Mouse (Mus musculus): ENCODE results near the gene Hist1h3c.

GRCm38 (mm10) chr13:23710374-23711089 lies 34.9 kb downstream of the Hist1h3c start, which contains the start of gene Hfe:
- TF ChIP-seq MYOD1 (IDR thresholded peaks at IDR 0.05; ENCODE audit: control insufficient read depth in 1 of 3, insufficient read length in 2 of 3, low read depth in 2 of 3) (no peak), SRF (IDR thresholded peaks at IDR 0.05; ENCODE audit: control insufficient read depth, insufficient read length, low read depth) (no peak), POLR2AphosphoS2 (IDR thresholded peaks at IDR 0.05; ENCODE audit: insufficient read length, low read depth) (no peak), POLR2A (IDR thresholded peaks at IDR 0.05; ENCODE audit: insufficient read length, low read depth) (no peak), E2F4 (IDR thresholded peaks at IDR 0.05; ENCODE audit: insufficient read depth) (no peak)

Data from myocyte (in vitro differentiated cells).